Mouse (Mus musculus) ES-E14 (cell line): ENCODE data around the gene Mgme1. TPM values are rescaled to one million over a fixed set of nuclear protein-coding genes. Genes with fewer than 3 reads are reported as not detected.

Experiments used
- DNase-seq: peaks from one replicate; pipeline ENCODE4 v3.0.0-alpha.2; 2013; ENCODE audit warnings: low read depth, low spot score
- H3K27ac ChIP-seq: 2 replicates; pipeline ENCODE4 v1.5.1; 2012; ENCODE audit warnings: low read depth, mild to moderate bottlenecking, low read length, moderate library complexity, mixed read lengths; ENCODE audit not compliant: poor library complexity, insufficient read depth, severe bottlenecking
- H3K36me3 ChIP-seq: 2 replicates; pipeline ENCODE4 v1.6.1; 2012; ENCODE audit warnings: mild to moderate bottlenecking, low read length, moderate library complexity, mixed read lengths; ENCODE audit not compliant: control insufficient read depth, poor library complexity, insufficient read depth, severe bottlenecking
- H3K4me1 ChIP-seq, 2 experiments: fragments of 150-350 bp in 1 of 2; sonication (generic) in 1 of 2; 2 replicates each; pipeline ENCODE4 v1.6.1; 2012; ENCODE audit warnings: low read length in 2 of 2, mild to moderate bottlenecking in 1 of 2, mixed read lengths in 1 of 2; ENCODE audit not compliant: control insufficient read depth in 2 of 2, insufficient read depth in 2 of 2, poor library complexity in 1 of 2
- H3K4me3 ChIP-seq, 2 experiments: fragments of 150-350 bp in 1 of 2; sonication (generic) in 1 of 2; 2 replicates each; pipeline ENCODE4 v1.5.1; 2012; ENCODE audit warnings: low read length in 2 of 2, low read depth in 1 of 2, mild to moderate bottlenecking in 1 of 2, mixed read lengths in 1 of 2; ENCODE audit not compliant: insufficient read depth in 1 of 2, poor library complexity in 1 of 2, severe bottlenecking in 1 of 2
- H3K9ac ChIP-seq: 2 replicates; pipeline ENCODE4 v1.6.1; 2012; ENCODE audit warnings: low read depth, mild to moderate bottlenecking, low read length, mixed read lengths; ENCODE audit not compliant: poor library complexity, insufficient read depth, severe bottlenecking
- H3K9me3 ChIP-seq: fragments of 150-350 bp; sonication (generic); 2 replicates; pipeline ENCODE4 v1.6.1; 2012; ENCODE audit warnings: low read depth, mild to moderate bottlenecking, low read length; ENCODE audit not compliant: control insufficient read depth, insufficient read depth
- CHD2 ChIP-seq: IDR thresholded peaks from 2 replicates; pipeline ENCODE4 v1.6.1; 2014; ENCODE audit warnings: mild to moderate bottlenecking, low read depth, low read length, inconsistent platforms
- HCFC1 ChIP-seq: IDR thresholded peaks from 2 replicates; pipeline ENCODE4 v1.6.1; 2012; ENCODE audit warnings: low read length, inconsistent platforms, borderline replicate concordance; ENCODE audit not compliant: insufficient read depth
- MAFK ChIP-seq: IDR thresholded peaks from 2 replicates; pipeline ENCODE4 v1.6.1; 2014; ENCODE audit warnings: mild to moderate bottlenecking, low read depth, low read length, inconsistent platforms; ENCODE audit not compliant: insufficient read depth
- ZC3H11A ChIP-seq: IDR thresholded peaks from 2 replicates; pipeline ENCODE4 v1.6.1; 2012; ENCODE audit warnings: low read depth, mild to moderate bottlenecking, inconsistent platforms, low read length, borderline replicate concordance
- ZNF384 ChIP-seq: IDR thresholded peaks from 2 replicates; pipeline ENCODE4 v1.6.1; 2012; ENCODE audit warnings: low read depth, low read length, inconsistent platforms
- in situ Hi-C, 2 experiments: fragments of 600-800 bp; cut with MboI; formaldehyde crosslinking; loops; one replicate each; pipeline ENCODE4 v1.15.1; 2025; ENCODE audit warnings: low sequenced_read_pairs in 2 of 2, inconsistent platforms in 1 of 2; ENCODE audit not compliant: unreplicated experiment in 2 of 2
- total RNA-seq: library from RNA; depleted of rRNA; stranded (reverse); fragments of 300-350 nt; gene quantifications from 2 replicates; pipeline ENCODE4 v1.2.3, GENCODE M21; 2012; rRNA removed

The Mgme1 gene
- total RNA-seq: 19.5 and 22.4 TPM in 2 replicates

DNA sequence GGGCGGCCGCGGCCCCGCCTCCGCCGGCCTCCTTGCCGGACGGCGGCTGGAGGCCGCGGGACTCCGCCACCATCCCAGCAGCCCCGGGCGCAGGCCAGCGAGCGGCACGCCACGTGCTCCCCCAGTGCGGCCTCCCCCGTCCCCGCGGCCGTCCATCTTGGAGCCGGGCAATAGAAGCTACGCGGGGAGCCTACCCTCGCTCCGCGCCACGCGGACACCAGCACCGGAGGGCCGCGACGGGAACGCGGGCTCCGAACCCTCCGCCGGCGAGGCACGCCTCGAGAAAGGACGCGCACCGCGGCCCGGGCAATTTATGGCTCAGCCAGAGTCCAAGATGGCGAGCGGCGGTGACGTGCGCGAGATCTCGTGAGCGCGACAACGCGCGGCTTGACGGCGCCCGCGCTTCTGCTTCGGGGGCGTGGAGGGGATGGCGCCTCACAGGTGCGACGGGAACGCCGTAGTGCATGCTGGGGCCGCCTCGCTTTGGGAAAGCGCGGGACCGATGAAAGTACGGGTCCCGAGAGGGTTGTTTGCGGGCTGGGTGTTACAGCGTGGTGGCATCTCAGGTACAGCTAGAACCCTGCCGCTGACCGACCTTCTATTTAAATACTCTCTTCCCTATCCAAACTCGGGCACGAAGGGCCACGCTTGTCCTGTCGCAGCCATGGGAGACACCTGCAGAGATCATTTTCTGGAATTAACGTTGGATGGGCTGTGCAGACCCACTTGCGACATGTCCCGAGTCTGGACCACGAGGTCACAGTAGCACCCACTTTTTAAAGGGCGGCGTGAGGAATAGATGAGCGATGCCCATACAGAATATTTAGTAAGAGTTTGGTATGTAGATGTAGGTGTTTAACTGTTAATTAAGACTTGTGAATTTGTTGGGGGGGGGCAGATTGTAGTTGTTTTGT is at the start of gene Mgme1, which contains the start of gene Snx5:
Mgme1 (plus strand) TSS at position 157 of the 914 bp plus-strand sequence.
Snx5 (minus strand) TSS at position 400 of the 914 bp plus-strand sequence.
- Histone ChIP-seq H3K4me1 (peaks cover 3 to 5% of the 10 kb centered on the region in 2 experiments; a peak in 2 of 4 replicates), H3K36me3 (peaks cover 10% of the 10 kb centered on the region), H3K27ac (peak within 1 kb of the TSS; percentile 85), H3K9ac (peak within 1 kb of the TSS; percentile 98), H3K9me3 (no peaks in the 10 kb centered on the region), H3K4me3 (peak within 1 kb of the TSS; percentile 89 to 97)
- peak; percentile 92 for DNase-seq
- TF ChIP-seq ZC3H11A: no peak
- TF ChIP-seq CHD2: peak; percentile 92
- TF ChIP-seq ZNF384: peak; percentile 4; the same call in 1 of the 2 replicates
- TF ChIP-seq HCFC1: peak; percentile 71
- in situ Hi-C loops: no loop called here

- H3K27ac ChIP-seq: no peak overlapping the region; the same call in 1 of the 2 replicates
- no peak for DNase-seq
- no peaks in the 10 kb centered on the region for H3K36me3 ChIP-seq
- H3K4me1 ChIP-seq: peaks cover 0 to 3% of the 10 kb centered on the region in 2 experiments; a peak in 2 of 4 replicates
- no peak overlapping the region for H3K9ac ChIP-seq
- H3K4me3 ChIP-seq: no peak overlapping the region
- H3K9me3 ChIP-seq: no peaks in the 10 kb centered on the region
- in situ Hi-C loops: loop anchor here in 1 of 2 experiments (25.0 kb wide), 1 partner anchor 387 kb away; no protein-coding TSS in a partner anchor
- TF ChIP-seq MAFK (no peak), HCFC1 (no peak), ZNF384 (no peak), CHD2 (no peak), ZC3H11A (no peak)
Observed at GRCm38 (mm10) chr2:144224351-144224750, 46.1 kb upstream of the Mgme1 start.

DNA sequence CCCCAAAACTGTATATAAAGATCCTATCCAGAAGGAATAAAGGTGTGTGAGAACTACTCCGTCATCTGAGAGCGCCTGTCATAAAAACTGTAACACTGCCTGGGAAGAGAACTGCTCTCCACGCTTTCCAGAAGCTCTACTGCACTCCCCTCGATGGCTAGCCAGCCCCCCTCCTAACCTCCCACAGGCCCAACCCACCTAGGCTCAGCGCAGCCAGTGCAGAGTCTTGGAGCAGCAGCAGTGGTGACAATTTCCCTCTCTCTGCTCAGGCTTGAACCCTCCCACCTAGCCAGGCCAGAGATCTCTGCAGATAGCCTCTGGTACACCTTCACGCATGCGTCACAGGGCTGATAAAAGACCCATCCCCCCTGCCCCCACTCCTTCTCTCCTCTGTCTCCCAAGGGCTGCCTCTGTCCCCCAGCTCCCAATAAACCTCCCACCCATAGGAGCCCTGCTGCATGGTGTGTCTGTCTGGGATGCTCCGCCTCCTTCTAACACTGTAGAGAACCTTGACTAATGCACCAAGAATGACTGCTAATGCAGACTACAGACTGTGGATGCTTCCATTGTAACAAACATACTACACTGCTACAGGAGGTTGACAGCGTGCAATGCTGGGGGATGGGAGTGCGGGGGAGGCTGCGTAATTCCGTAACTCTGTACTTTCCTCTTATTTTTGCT is 43.4 kb upstream of the Mgme1 start:
- H3K4me3 ChIP-seq: no peak overlapping the region
- no peak overlapping the region for H3K27ac ChIP-seq
- no peaks in the 10 kb centered on the region for H3K9me3 ChIP-seq
- H3K9ac ChIP-seq: no peak overlapping the region
- H3K36me3 ChIP-seq: no peaks in the 10 kb centered on the region
- in situ Hi-C loops: no loop called here
- TF ChIP-seq HCFC1 (no peak), CHD2 (no peak), ZNF384 (no peak)
- peaks cover 0 to 3% of the 10 kb centered on the region in 2 experiments; a peak in 2 of 4 replicates for H3K4me1 ChIP-seq
- DNase-seq: no peak

DNA sequence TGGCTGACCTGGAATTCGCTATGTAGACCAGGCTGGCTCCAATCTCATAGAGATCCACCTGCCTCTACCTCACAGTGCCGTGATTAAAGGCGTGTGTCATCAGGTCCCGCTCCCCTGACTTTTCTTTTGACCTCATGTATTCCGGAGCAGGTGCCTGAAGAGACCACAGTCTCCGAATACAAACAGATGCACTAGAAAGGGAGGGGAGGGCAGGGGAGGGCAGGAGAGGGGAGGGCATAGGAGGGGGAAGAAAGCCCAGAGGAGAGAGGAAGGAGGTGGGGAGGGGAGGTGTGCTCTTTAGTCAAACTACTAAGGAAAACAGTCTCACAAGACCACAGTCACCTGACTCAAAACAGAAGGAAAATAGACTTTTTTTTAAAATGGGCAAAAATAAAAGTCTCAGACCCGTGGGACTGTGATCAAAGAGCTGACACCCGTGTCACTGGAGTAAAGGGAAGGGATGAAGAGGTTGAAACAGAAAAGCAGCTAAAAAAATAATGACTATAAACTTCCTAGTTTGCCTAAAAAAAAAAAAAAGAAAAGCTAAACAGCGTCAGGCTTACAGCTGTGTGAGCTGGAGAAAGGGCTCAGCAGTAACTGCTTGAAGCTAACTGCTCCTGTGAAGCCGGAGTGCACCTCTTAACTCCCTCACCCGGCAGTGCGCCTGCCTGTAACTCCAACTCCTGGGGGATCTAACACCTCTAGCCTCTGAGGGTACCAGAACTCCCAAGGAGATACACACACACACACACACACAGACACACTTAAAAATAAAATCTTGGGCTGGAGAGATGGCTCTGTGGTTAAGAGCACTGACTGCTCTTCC is 41.7 kb upstream of the Mgme1 start:
- in situ Hi-C loops: no loop called here
- Histone ChIP-seq H3K27ac (no peak overlapping the region), H3K9ac (no peak overlapping the region), H3K4me3 (no peak overlapping the region), H3K4me1 (peaks cover 0 to 3% of the 10 kb centered on the region in 2 experiments; a peak in 2 of 4 replicates), H3K9me3 (no peaks in the 10 kb centered on the region), H3K36me3 (no peaks in the 10 kb centered on the region)
- DNase-seq: no peak
- no peak for TF ChIP-seq HCFC1
- TF ChIP-seq CHD2: no peak
- no peak for TF ChIP-seq ZNF384
- no peak for TF ChIP-seq ZC3H11A
- no peak for TF ChIP-seq MAFK
